Mouse (Mus musculus) forebrain, embryonic 12.5 days (tissue): ENCODE results near the gene Cradd. TPM values are rescaled to one million over a fixed set of nuclear protein-coding genes. Genes with fewer than 3 reads are reported as not detected.

Source experiments
- ATAC-seq: fragments of 200-750 bp; cut with Nextera tagmentation; 2 replicates; pipeline ENCODE4 v1.8.0; 2017; ENCODE audit warnings: moderate TSS enrichment; ENCODE audit not compliant: low FRiP score
- H3K27ac ChIP-seq: fragments of 300-500 bp; sonication (generic); 2 replicates; pipeline ENCODE4 v1.5.1; 2016; ENCODE audit warnings: mild to moderate bottlenecking
- H3K27me3 ChIP-seq: fragments of 300-500 bp; sonication (generic); 2 replicates; pipeline ENCODE4 v1.6.1; 2016; ENCODE audit warnings: mild to moderate bottlenecking
- H3K36me3 ChIP-seq: fragments of 300-500 bp; sonication (generic); replicated peaks from 2 replicates; pipeline ENCODE4 v1.6.1; 2016; ENCODE audit warnings: mild to moderate bottlenecking
- H3K4me1 ChIP-seq: fragments of 300-500 bp; sonication (generic); 2 replicates; pipeline ENCODE4 v1.6.1; 2016
- H3K4me2 ChIP-seq: fragments of 300-500 bp; sonication (generic); 2 replicates; pipeline ENCODE4 v1.6.1; 2016; ENCODE audit warnings: mild to moderate bottlenecking, moderate library complexity
- H3K4me3 ChIP-seq: fragments of 300-500 bp; sonication (generic); replicated peaks from 2 replicates; pipeline ENCODE4 v1.5.1; 2016; ENCODE audit warnings: mild to moderate bottlenecking
- H3K9ac ChIP-seq: fragments of 300-500 bp; sonication (generic); 2 replicates; pipeline ENCODE4 v1.6.1; 2016; ENCODE audit warnings: mild to moderate bottlenecking
- H3K9me3 ChIP-seq: fragments of 300-500 bp; sonication (generic); 2 replicates; pipeline ENCODE4 v1.6.1; 2016
- WGBS: fragments of 180-500 bp; shearing (Covaris S2); methylation state at CpG from one replicate; pipeline ENCODE4 v1.1.7; 2016; 5-methylcytosine and 5-hydroxymethylcytosine counted together
- polyA plus RNA-seq: library from polyadenylated mRNA; unstranded; fragments of >200 nt; fragmentation: Nextera tagmentation; extraction: Ambion mirVana; gene quantifications from 2 replicates; pipeline ENCODE4 v1.2.1, GENCODE M21; 2016

Gene Cradd
- polyA plus RNA-seq, 1 experiment from 2014 or later: 13.3 TPM

DNA sequence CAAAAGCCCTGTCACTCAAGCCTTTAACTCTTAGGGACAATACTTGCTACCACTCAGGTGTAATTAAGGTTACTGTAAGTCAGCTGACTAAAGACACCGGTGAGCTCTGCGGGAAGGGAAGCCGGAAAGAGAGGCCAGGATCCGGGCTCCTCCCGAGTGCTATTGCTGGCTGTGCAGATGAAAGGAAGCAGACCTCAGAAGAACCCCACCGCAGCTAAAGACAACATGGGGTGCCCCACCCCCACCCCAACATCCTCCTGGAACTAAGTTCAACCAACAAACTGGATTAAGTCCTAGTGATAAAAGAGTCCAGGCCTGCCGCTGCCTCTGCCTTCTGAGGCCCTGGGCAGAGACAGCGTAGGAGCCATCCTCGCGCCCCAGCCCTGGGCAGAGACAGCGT lies 61.5 kb downstream of the Cradd start:
- H3K27ac ChIP-seq: no peak overlapping the region
- 12% methylated on average over 11 of the region's 11 CpGs for WGBS
- ATAC-seq: no peak
- H3K4me1 ChIP-seq: peaks cover 47% of the 10 kb centered on the region
- no peaks in the 10 kb centered on the region for H3K9me3 ChIP-seq
- H3K4me2 ChIP-seq: no peak overlapping the region
- H3K27me3 ChIP-seq: peaks cover 26% of the 10 kb centered on the region
- no peak overlapping the region for H3K9ac ChIP-seq
- H3K4me3 ChIP-seq: no peak overlapping the region
- H3K36me3 ChIP-seq: no peaks in the 10 kb centered on the region

GRCm38 (mm10) chr10:95261279-95261678 lies 62.7 kb downstream of the Cradd start:
- H3K4me3 ChIP-seq: no peak overlapping the region
- no peak overlapping the region for H3K4me2 ChIP-seq
- H3K27ac ChIP-seq: no peak overlapping the region
- H3K9me3 ChIP-seq: no peaks in the 10 kb centered on the region
- peaks cover 25% of the 10 kb centered on the region for H3K27me3 ChIP-seq
- 43% methylated on average over 2 of the region's 2 CpGs for WGBS
- ATAC-seq: no peak
- peaks cover 45% of the 10 kb centered on the region for H3K4me1 ChIP-seq
- H3K9ac ChIP-seq: no peak overlapping the region
- H3K36me3 ChIP-seq: no peaks in the 10 kb centered on the region

DNA sequence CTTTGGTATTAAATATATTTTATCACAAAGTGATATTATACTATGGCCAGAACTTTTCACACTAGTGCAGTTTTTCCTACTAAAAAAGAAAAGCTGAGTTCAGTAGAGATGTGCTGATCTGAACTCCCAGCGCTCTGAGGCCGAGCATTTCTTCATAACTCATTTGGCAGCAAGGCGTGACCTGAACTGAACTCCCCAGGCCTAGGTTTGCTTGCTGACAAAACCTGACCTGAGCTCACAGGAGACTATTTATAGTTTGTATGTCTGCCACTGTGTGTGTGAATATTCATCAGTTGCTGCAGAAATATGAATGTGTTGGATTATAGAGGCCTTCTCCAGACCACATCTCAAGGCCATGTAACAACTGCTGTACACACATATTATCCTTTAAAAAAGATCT lies 63.5 kb downstream of the Cradd start:
- no peaks in the 10 kb centered on the region for H3K36me3 ChIP-seq
- peaks cover 21% of the 10 kb centered on the region for H3K27me3 ChIP-seq
- 92% methylated on average over 3 of the region's 3 CpGs for WGBS

DNA sequence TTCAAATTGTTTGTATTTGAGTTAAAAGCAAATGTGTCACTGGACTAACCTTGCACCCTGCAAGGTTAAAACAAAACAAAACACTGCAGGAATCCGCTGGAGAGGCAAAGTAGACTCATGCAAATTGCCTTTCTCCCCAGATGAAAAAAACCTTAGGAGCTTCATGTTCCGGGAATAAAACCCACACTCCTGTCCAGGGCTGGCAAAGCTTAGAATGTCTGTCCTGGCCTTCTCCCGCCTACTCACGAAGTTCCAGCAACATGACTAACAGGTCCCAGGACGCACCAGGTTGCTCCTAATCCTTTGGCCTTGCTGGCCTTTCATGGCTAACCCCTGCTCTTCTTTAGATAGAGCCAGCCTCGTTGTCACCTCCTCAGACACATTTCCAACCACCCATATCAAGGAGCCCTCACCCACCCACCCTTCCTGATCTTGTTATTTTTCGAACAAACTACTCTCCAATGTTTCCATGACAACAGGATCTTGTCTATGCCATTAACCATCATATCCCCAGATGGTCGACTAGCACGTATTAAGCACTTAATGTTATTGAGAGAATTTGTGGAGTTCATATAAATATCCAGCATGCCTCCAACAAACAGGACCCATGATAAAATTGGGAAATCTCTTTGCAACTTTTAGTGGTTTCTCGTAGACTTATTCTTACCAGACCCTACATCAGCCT lies 65.3 kb downstream of the Cradd start:
- H3K9ac ChIP-seq: no peak overlapping the region
- no peaks in the 10 kb centered on the region for H3K9me3 ChIP-seq
- 65% methylated on average over 10 of the region's 10 CpGs for WGBS
- H3K27me3 ChIP-seq: peaks cover 12% of the 10 kb centered on the region
- no peaks in the 10 kb centered on the region for H3K36me3 ChIP-seq
- peaks cover 40% of the 10 kb centered on the region for H3K4me1 ChIP-seq
- ATAC-seq: no peak
- no peak overlapping the region for H3K4me3 ChIP-seq
- no peak overlapping the region for H3K4me2 ChIP-seq
- no peak overlapping the region for H3K27ac ChIP-seq

More for the DNA sequence above, 63.5 kb downstream of the Cradd start:
- Histone ChIP-seq H3K4me1 (peaks cover 42% of the 10 kb centered on the region), H3K4me3 (no peak overlapping the region), H3K9me3 (no peaks in the 10 kb centered on the region), H3K27ac (no peak overlapping the region), H3K9ac (no peak overlapping the region), H3K4me2 (no peak overlapping the region)
- ATAC-seq: no peak

DNA sequence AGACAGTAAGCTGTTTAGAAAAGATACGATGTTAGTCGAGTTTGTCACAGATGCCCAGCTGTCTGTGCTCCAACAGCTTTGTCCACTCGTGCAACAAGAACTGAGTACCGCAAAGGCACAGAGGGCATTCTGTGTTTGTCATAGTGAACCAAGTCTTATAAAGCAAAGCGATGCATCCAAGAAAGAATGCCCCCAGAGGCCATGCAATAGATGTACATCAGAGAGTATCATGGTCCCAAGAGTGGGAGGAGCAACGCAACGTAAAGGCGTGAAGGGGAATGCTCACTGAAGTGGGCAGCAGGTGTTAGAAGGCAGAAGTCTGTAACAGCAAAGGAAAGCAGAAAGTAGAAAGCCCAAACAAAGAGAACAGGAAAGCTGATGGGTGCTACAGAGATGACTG lies 66.0 kb downstream of the Cradd start:
- no peak overlapping the region for H3K27ac ChIP-seq
- 63% methylated on average over 8 of the region's 8 CpGs for whole genome bisulfite sequencing
- peaks cover 6% of the 10 kb centered on the region for H3K27me3 ChIP-seq
- H3K4me2 ChIP-seq: no peak overlapping the region
- H3K9ac ChIP-seq: no peak overlapping the region
- H3K4me1 ChIP-seq: peaks cover 40% of the 10 kb centered on the region
- H3K9me3 ChIP-seq: no peaks in the 10 kb centered on the region
- no peak overlapping the region for H3K4me3 ChIP-seq
- peak; percentile 37; the same call in 1 of the 2 replicates for ATAC-seq
- H3K36me3 ChIP-seq: no peaks in the 10 kb centered on the region

GRCm38 (mm10) chr10:95256095-95256494 lies 67.8 kb downstream of the Cradd start:
- Histone ChIP-seq H3K4me1 (peaks cover 35% of the 10 kb centered on the region), H3K36me3 (no peaks in the 10 kb centered on the region), H3K9ac (no peak overlapping the region; the same call in 1 of the 2 replicates), H3K4me2 (peak overlapping the region; percentile 4; the same call in 1 of the 2 replicates), H3K9me3 (no peaks in the 10 kb centered on the region), H3K27ac (no peak overlapping the region), H3K4me3 (no peak overlapping the region), H3K27me3 (peaks cover 3% of the 10 kb centered on the region; the same call in 1 of the 2 replicates)
- ATAC-seq: no peak
- 24% methylated on average over 7 of the region's 7 CpGs for WGBS

GRCm38 (mm10) chr10:95255018-95255680 lies 68.8 kb downstream of the Cradd start:
- no peak for ATAC-seq
- Histone ChIP-seq H3K36me3 (no peaks in the 10 kb centered on the region), H3K27ac (no peak overlapping the region), H3K9me3 (no peaks in the 10 kb centered on the region), H3K4me3 (no peak overlapping the region), H3K4me1 (peaks cover 35% of the 10 kb centered on the region), H3K9ac (no peak overlapping the region), H3K4me2 (no peak overlapping the region), H3K27me3 (peaks cover 3% of the 10 kb centered on the region; the same call in 1 of the 2 replicates)
- WGBS: 71% methylated on average over 8 of the region's 8 CpGs

- H3K4me2 ChIP-seq: no peak overlapping the region; the same call in 1 of the 2 replicates
- no peaks in the 10 kb centered on the region for H3K9me3 ChIP-seq
- H3K4me1 ChIP-seq: peaks cover 35% of the 10 kb centered on the region
- no peak overlapping the region for H3K4me3 ChIP-seq
- H3K27ac ChIP-seq: no peak overlapping the region
- peaks cover 3% of the 10 kb centered on the region; the same call in 1 of the 2 replicates for H3K27me3 ChIP-seq
- ATAC-seq: no peak
- no peak overlapping the region for H3K9ac ChIP-seq
- no peaks in the 10 kb centered on the region for H3K36me3 ChIP-seq
- 32% methylated on average over 13 of the region's 13 CpGs for WGBS
Observed at GRCm38 (mm10) chr10:95254453-95255001, 69.4 kb downstream of the Cradd start.

- no peak for ATAC-seq
- no peak overlapping the region for H3K9ac ChIP-seq
- no peak overlapping the region for H3K4me2 ChIP-seq
Observed at GRCm38 (mm10) chr10:95254046-95254445, 69.9 kb downstream of the Cradd start.

DNA sequence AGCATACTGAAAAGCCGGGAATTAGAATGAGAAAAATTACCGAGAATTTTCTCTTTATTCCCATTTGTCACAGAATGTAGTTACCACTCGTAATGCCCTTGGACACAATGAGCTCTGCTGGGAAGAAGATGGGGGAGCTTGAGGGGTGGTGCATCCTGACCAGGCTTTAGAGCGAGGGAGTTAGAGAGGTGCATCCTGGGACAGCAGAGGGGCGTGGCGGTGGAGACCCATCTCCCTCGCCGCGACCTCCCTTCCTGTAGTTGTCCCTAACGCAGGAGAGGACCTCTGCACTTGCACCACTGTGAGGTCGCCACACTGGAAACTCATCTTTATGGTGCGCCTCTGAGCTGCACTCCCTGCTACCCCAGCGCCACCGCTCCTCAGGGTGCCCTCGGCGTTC lies 72.3 kb downstream of the Cradd start:
- Histone ChIP-seq H3K36me3 (no peaks in the 10 kb centered on the region), H3K9me3 (no peaks in the 10 kb centered on the region), H3K9ac (no peak overlapping the region), H3K27me3 (peaks cover 3% of the 10 kb centered on the region; the same call in 1 of the 2 replicates), H3K4me2 (no peak overlapping the region), H3K27ac (no peak overlapping the region), H3K4me1 (peaks cover 20% of the 10 kb centered on the region), H3K4me3 (no peak overlapping the region)
- 70% methylated on average over 16 of the region's 16 CpGs for WGBS
- ATAC-seq: no peak

More at GRCm38 (mm10) chr10:95254046-95254445, 69.9 kb downstream of the Cradd start:
- Histone ChIP-seq H3K27ac (no peak overlapping the region), H3K27me3 (peaks cover 3% of the 10 kb centered on the region; the same call in 1 of the 2 replicates), H3K4me1 (peaks cover 35% of the 10 kb centered on the region), H3K4me3 (no peak overlapping the region), H3K36me3 (no peaks in the 10 kb centered on the region), H3K9me3 (no peaks in the 10 kb centered on the region)
- WGBS: 39% methylated on average over 3 of the region's 3 CpGs

DNA sequence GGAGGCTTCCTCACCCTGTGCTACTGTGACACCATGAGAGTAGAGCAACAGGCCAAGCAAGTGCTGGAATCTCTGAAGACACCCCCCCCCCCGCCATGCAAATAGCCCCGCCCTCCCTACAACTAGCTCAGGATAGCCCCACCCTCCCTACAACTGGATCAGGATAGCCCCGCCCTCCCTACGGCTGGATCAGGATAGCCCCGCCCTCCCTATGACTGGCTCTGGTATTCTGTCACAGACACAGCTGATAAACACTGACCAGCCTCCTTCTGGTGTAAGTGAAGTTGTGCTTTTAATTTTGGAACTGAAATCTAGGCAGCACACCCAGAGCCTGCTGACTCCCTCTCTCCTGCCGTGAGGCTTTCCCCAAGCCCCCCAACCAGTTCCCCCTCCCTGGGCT lies 75.6 kb downstream of the Cradd start:
- H3K27me3 ChIP-seq: peaks cover 3% of the 10 kb centered on the region; the same call in 1 of the 2 replicates
- H3K4me3 ChIP-seq: no peak overlapping the region
- no peak overlapping the region for H3K4me2 ChIP-seq
- WGBS: 67% methylated on average over 6 of the region's 6 CpGs
- peaks cover 15% of the 10 kb centered on the region; the same call in 1 of the 2 replicates for H3K4me1 ChIP-seq
- H3K9me3 ChIP-seq: no peaks in the 10 kb centered on the region
- H3K36me3 ChIP-seq: no peaks in the 10 kb centered on the region
- no peak overlapping the region for H3K27ac ChIP-seq
- no peak overlapping the region for H3K9ac ChIP-seq
- ATAC-seq: no peak

DNA sequence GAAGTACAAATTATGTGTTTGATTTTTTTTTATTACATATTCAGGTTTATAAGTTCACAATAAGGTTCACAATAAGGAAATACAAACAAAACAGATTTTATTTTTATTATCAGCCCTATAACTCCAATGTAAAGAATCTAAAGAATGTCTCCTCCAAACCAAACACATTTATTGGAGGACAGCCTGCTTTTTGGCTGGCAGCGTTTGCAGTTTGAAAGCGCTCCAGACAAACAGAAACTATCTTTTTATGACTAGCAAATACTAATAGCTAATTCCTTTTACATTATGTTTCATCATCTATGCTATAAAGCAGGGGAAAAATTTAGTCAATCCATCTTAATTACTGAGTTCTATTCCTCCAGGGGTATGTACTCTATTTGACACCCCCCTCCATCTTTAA lies 77.2 kb downstream of the Cradd start:
- Histone ChIP-seq H3K9ac (no peak overlapping the region), H3K4me3 (no peak overlapping the region), H3K27me3 (peaks cover 5% of the 10 kb centered on the region; the same call in 1 of the 2 replicates), H3K9me3 (no peaks in the 10 kb centered on the region), H3K27ac (no peak overlapping the region), H3K4me2 (no peak overlapping the region), H3K36me3 (no peaks in the 10 kb centered on the region), H3K4me1 (peaks cover 19% of the 10 kb centered on the region; the same call in 1 of the 2 replicates)
- 88% methylated on average over 2 of the region's 2 CpGs for WGBS
- ATAC-seq: no peak
